Mouse (Mus musculus): ENCODE measurements at regions not wholly inside any gene's neighbourhood (a gene's known extent, or its start where the extent isn't known, plus 50 kb on each side); places are given as distances from the start of the nearest gene placed in this dataset.

DNA sequence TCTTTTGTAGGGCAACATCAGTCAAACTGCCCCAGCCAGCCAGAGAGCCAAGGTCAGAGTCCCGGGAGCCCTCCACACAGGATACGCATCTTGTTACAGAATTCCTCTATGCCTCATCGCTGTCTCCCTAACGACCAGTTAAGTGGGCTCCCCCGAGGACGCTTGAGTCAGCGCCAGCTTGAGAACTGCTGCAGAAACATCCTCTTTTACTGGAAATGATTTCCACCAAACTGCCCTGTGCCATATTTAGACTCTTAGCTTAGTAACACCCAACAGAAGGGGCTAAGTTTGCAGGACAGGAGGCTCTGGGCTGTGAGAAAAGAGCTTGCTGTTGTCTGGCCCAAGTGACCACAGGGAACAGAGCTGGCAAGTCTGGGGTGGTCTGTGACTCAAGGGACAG, 357.0 kb downstream of the Setd4 start:
- peak; percentile 20 for DNase-seq

DNA sequence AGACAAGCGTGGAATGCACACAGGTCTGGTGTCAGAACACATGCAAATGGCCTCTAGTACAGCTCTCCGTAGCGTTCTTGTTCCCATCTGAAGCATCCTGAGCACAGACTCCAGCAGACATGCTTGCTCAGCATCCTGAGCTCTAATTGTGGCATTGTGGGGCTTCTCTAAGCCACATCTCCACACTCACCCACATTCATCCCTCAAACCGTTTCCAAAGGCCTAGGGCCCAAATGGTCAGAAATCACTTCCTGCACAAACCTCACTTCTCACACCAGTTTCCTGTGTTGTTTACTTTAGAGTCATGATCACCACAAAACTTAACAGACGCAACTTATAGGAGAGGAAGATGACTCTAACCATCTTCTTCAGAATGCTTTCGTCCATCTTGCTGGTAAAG, 358.1 kb downstream of the Setd4 start:
- DNase-seq = no peak

DNA sequence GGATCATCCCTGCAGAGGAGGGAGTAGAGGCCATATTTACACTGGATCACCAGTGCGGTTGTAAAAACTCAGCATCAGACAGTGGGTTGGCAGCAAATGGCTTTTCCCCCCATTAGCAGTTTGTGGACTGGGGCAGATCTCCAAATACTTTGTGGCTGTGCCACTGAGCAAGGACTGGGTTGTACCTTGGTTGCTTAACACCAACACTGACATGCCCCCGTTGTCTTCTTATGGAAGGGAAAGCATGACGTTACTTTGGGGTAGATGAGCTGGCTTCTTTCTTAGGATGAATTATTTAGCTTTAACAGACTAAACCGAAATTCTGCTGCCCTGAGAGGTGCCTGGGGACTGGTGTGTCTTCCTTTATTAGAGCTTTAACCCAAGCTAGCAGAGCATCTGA, 365.0 kb downstream of the Setd4 start:
- no peak for DNase-seq

DNA sequence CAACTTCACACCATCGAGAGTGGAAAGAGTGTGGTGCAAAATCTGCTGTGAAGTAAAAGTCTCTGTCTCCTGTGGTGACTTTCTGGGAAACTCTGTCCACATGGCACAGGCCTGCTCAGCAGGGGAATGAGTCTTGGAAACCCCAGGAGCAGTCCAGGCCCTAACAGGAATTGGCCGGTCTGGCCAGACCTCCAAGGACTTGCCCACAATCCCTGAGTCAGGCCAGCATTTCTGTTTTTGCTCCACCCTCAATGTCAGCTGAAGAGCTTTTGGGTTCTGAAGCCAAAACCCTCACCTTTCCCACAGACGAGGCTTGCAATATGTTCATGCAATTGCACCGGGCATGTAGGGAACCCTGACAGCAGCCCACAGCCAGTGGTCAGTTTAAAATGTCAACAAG, 365.5 kb downstream of the Setd4 start:
- no peak for DNase-seq

DNA sequence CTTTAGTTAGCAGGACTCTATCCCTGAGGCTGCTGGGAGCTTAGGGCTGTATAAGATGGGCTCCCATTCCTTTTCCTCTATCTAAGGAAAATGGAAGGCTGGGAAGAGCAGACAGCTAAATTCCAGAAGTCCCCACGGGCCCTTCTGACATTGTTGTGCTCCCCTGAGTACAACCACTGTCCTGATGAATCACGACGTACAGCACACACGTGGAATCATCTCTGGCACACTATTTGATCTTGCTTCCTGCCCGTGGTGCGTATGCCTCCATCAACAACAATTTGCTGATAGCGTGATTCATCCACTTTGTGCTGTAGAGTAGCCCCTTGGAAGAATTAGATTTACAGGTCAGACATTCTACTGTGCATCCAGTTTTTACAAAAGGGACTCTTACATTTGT, 378.2 kb downstream of the Setd4 start:
- no peak for DNase-seq

DNA sequence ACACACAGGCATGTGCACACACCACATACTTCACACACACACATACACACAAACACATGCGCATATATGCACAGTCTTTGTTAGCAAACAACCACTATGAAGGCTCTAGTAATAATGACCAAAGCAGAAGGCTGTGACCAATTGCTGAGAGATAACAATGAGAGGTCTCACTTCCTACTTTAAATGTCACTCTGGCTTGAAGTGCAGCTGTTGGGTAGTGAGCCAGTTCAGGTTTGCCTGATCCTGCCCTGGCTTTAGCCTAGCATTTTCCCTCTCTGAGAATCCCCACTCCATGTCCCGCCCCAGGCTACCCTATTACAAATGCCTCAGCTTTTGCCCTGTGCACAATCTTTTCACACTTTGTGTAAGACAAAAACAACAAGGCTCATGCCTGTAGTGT, 378.7 kb downstream of the Setd4 start:
- no peak for DNase-seq

DNA sequence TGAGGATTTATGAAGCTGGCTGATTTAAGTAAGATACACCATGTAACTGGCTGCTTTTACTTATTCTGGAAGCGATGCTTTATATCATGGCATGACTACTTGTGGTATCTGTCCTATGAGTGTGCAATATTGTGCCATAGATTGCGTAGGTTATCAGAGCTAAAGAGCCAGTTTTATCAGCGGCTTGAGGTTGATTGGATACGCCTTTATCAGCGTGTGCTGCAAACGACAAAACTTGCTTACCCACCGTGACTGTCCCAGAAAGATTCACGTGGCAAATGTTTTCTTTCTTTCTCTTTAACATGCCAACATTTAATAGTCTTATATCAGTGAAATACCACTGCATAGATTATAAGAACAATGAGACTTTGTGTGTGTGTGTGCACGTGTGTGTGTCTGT, 384.1 kb downstream of the Setd4 start:
- DNase-seq = no peak

DNA sequence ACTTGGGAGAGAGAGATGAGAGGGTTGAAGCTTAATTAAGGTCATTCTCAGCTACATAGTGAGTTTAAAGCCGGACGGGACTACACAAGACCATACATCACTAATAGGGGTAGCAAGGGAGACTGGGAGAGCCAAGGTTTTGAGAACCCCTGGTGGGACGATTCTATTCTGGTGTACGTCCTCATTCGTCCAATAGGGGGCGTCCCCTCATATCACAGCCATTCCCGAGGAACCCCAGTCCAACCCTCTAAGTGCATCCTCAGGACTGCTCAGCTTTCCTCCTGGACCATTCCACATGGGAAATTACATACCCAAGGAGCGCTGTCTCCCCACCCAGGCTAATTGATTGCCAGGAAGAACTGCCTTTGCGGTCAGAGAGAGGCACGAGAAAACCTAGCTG, 385.5 kb downstream of the Setd4 start:
- no peak for DNase-seq

DNA sequence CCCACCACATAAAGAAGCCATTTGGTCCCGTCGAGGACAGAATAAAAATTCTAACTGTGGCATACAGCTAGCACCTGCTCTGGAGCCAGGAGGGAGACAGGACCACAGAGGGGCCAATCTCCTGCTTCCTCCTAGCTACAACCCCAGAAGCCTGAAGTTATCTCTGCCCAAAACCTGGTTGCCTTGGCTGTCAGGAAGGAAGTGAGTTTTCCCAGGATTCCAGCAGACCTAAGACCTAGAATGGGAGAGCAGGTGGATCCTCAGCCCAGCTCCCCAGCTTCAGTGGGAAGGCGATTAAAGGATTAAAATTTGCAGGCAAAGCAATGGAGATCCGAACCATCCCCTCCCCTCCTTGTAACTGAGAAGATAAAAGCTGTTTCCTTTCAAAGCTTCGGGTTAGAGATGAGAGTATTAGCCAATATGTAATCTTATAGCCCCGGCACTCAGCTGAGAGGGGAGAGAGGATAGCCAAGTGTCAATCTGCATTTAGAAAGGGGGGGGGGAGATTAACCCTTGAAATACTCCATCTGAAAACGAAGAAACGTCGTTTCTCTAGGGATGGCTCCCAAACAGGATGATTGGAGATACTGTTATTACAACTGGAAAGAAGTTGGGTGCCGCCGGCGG, 386.1 kb downstream of the Setd4 start:
- DNase-seq = no peak

DNA sequence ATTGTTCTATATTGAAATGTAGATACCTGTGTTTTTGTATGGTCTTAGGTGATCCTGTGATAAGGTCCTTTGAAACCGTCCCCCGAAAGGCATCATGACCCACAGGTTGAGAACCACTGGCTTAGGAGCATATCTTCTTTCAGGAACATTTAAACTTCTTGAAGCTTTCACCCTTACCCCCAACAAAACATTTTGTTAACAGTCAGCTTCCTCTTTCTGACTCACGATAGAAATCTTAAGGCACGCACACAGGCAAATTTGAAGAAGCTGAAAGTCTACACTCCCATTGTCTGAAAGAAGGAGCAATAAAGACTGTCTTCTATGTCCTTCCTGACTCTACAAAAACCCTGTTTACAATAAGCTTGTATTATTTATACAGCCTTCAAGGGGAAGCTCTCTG, 388.2 kb downstream of the Setd4 start:
- DNase-seq = no peak

DNA sequence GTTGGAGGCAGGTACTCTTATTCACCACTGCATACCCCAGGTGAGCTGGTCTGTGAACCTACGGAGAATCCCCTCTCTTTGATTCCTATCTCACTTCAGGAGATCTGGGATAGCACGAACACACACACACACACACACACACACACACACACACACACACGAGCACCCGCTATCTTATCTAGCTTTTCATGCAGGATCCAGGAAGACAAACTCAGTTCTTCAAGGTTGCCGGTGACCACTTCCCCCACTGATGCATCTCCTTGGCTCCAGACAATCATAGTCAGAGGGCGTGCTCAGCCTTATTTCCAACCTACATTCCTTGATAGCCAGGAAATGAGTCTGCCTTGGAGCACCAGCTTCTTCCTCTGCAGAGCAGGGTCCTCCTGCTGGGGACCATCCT, 387.7 kb upstream of the Runx1 start:
- no peak for DNase-seq

DNA sequence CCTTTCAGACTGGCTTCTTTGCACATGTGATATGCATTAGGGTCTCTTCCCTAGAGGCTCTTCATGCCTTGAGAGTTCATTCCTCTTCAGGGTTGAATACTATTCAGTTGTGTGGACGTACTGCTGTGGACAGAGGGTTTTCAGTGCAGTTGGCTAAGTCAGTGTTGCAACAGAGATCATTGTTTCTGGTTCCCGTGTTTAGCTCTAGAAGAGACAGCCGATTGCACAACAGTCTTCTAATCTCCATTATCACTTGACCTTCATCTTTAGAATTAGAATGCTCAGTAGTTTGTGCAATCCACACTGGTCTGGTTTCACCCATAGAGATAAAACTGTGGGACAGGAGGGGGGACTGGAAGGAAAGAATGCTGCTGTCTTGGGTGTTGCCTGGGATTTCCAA, 381.7 kb upstream of the Runx1 start:
- DNase-seq = no peak

DNA sequence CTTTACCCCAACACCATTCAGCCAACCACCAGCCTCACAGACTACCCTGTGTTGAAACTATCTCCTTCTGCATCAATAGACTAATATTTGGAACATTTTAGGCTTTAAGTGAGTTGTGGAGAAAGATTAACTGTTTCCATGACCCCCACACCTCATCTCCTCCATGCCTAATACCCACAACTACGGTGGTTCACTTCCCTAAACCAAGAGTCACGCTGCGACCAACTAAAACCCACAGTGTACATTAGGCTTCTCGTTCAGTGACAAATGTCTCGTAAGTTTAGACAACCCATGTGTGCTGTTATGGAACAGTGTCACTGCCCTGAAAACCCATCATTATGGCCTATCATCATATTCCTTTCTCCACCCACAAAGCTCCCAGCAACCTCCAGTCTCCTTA, 381.3 kb upstream of the Runx1 start:
- no peak for DNase-seq

DNA sequence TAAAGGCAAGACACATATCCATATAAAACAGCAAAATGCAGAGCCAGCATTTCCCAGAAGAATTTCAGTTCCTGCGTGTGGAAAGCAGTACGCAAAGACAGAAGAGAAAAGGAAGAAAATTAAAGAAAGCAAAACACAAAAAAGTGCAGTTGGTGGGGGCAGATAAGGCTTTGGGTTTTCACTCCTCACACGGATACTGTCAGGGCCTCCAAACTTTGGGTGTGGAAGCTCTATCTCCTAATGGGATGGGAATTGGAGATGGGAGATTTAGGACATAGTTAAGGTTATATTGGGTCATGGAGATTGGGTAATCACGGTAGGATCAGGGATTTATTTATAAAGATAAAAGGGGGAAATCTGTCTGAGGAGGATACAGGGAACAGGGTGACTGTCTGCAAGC, 380.4 kb upstream of the Runx1 start:
- DNase-seq = no peak

DNA sequence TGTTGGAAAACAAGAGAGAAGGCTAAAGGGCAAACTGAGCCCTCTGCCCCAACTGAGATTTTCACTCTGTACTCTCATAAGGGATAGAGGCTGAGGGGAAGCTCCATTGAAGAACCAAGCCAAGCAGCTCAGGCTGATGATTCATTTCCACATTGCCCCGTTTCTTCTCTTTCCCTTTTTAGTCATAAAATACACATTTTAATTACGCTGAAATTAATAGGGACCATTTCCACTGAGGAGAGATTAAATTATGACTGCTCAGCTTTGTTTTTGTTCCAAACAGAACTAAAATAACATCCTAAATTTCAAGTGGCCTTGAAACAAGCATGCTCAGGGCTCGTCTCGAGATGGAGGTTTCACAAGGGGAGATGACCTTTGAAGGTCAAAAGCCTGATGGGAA, 378.7 kb upstream of the Runx1 start:
- DNase-seq = no peak

DNA sequence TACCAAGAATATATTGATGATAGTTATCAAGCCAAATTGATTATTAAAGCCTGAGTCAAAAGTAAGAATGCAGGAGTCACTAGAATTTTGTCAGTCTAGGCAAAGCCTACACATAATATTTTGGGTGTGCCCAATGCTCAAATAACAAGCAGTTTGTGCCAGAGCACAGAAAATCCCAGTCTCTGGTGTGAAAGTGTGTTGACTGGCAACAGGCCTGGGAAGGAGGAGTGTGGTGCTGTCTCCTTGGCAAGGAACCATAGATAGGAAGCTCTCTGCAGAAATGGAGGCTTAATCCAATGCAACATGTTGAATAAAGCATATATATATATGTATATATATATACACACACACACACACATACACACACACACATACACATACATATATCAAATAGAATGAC, 376.6 kb upstream of the Runx1 start:
- DNase-seq = no peak

DNA sequence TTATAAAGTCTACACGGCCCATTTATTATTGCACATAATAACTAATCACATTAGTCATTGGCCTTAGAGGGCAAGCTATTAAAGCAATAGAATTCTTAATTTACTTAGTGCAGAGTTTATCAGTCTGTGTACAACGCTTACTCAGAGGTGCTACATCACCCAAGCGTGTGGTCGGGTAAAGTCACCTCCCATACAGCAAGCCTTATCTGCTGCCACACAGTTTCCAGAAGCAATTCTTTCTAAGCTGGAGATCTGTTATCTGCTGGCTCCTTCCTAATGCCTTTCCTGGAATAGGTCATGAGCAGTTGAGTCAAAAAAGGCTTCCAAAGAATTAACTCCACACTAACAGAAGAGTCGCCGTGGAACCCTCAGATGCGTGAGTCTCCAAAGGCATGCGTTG, 371.4 kb upstream of the Runx1 start:
- DNase-seq = no peak

DNA sequence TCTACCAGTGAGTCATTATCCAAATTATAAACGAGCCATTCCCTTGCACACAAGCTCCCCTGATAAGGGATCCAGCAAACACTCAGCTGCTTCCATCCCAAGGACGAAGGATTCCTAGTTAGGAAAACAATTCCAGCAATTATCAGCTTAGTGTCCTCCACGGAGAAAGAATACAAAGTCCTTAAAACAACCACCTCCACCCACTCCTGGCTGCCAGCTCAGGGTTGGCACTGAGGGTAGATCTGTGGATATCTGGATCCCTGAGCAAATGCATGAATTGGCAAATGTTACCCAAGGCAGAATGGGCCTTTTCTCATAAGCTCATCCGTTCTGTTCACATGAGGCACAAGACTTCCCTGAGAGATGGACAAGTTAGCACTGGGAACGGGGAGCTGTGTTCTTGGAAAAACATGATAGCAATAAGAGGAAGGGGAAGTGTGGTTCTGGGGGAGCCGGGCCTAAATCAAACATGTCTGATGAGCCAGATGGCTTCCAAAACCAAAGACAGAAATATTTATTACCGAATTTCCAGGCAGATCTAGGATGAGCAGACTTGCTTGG, 368.1 kb upstream of the Runx1 start:
- no peak for DNase-seq

DNA sequence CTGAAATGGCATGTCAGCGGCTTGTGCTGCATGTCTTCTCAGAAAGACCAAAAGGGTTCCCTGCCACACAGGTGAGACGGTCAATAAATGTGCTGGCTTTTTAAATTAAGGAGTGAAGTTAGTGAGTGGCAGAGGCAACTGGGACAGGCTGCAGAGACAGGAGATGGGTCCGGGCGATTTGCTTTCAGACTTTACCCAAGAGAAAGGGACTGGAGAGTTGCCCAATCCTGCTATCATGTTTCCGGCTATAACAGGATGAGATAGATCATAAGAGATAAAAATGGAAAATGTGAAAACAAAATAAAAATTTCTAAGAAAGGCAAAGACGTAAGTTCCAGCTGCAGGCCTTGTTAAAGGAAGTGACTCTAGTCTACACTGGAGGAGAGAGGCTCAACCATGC, 367.3 kb upstream of the Runx1 start:
- DNase-seq = no peak

DNA sequence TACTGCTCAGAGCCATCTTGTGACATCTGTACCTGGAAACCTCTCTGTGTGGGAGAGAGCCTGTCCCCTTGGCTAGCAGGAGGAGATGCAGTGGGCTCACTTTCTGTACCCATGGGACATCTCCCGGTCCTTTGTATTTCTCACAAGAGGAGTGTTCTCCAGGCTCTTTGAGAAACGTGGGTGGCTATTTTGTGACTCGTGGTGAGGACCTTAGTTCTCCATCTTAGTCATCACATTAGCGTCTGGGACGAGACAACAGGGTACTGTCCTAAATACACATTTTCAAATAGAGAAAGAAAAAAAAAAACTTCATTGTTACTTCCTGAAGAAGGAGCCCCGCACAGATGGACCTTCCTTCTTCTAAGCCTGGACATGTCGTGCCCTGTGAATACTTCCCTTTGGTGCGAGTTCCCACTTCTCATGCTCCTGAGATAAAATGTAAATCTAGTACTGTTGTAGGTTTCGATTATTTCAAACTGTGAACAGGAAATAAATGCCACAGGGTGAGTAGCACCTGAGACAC, 366.8 kb upstream of the Runx1 start:
- DNase-seq = no peak

DNA sequence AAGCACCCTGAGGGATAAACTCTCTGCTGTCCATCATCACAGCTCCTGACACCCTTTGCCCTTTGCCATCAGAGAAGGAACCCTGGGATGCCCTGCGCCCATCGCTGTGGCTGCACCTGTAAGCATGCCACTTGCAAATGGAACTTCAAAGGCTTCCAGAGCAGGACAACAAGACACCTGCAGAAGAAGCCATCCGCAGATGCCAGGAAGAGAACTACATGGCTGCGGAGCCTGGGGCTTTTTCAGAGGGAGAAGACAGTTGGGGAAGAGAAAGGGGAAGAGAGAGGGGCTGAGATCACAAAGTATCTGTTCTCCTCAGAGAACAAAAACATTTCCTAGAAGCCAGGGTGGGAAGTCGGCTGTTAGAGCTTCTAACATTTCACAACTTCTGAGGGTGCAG, 365.2 kb upstream of the Runx1 start:
- DNase-seq = no peak

DNA sequence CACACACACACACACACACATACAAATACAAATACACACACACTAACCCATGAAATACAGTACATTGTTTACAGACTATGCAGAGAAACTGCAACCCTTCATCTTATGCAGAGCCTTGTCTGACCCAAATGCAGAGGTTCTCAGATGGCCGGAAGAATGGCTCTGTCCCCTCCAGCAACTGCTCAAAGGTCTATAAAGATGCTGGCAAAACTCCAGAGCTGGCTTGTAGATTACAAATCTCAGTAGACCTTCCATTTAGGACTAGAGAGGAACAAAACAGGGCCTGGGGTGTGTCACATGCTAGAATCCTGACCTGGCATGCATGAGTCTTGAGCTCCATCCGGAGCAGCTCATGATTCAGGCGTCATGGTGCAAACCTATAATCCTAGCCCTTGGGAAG, 364.4 kb upstream of the Runx1 start:
- no peak for DNase-seq

DNA sequence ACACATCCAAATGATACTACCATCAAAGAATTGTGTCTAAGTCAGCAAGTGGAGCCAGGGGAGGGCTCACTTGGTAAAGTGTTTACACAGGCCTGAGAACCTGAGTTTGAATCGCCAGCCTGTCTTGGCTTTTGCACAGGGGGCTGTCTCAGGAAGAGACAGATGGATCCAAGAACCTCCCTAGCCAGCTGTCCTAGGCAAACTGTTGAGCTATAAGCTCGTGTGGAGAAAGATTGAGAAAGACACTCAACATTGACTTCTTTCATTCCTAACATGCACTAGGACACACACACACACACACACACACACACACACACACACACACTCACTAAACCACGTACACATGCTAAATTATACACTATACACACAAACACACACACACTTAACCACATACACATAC, 363.9 kb upstream of the Runx1 start:
- DNase-seq = no peak

DNA sequence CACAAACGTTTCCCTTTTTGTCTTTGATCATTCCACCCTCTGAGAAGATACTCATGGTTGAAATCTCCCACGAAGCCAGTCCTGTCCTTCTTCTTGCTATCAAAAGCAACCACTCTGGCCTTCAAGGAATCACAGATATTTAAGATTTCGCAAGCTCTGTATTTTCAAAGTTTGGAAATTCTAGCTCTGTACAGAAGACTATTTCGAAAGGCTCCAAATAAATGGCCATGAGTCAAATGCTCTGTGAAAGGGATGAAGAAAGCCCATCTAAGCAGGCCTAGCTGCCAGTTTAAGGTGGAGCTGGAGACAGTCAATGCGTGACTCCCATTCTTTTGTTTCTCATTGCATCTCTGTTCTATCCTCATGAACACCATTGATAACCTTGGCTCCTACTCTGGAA, 363.5 kb upstream of the Runx1 start:
- no peak for DNase-seq

DNA sequence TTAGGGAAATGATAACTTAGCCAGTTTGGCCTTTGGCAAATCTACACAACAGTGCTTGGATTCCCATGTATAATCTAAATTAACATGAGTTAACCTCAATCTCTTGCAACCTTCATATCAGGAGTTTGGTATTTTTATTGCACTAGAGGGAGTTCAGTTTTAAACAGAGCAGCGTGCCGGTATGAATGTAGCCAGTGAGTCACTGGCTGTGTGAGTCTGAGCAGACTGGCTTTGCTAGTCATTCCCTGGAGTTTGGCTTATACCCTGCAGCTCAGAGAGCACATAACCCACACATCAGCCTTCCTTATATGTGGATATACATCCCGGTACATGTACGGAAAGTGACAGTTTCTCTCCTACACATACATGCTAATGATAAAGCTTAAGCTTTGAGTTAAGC, 360.6 kb upstream of the Runx1 start:
- no peak for DNase-seq
